Mouse (Mus musculus) forebrain, embryonic 13.5 days (tissue): ENCODE data around the gene Tcf7l1. TPM values are rescaled to one million over a fixed set of nuclear protein-coding genes. Genes with fewer than 3 reads are reported as not detected.
"Not testable (repeated sequence)": the region's sequence is repeated elsewhere in the genome, so short reads cannot be mapped to it uniquely, and the experiment has no call there.

ENCODE experiments used
- ATAC-seq: fragments of 200-750 bp; cut with Nextera tagmentation; 2 replicates; pipeline ENCODE4 v1.8.0; 2017
- H3K27ac ChIP-seq: fragments of 300-500 bp; sonication (generic); 2 replicates; pipeline ENCODE4 v1.5.1; 2015; ENCODE audit warnings: inconsistent platforms, mild to moderate bottlenecking, moderate library complexity
- H3K27me3 ChIP-seq: fragments of 300-500 bp; sonication (generic); 2 replicates; pipeline ENCODE4 v1.6.1; 2015; ENCODE audit warnings: mild to moderate bottlenecking, inconsistent platforms
- H3K36me3 ChIP-seq: fragments of 300-500 bp; sonication (generic); 2 replicates; pipeline ENCODE4 v1.6.1; 2015; ENCODE audit warnings: mild to moderate bottlenecking, inconsistent platforms; ENCODE audit not compliant: poor library complexity, severe bottlenecking
- H3K4me1 ChIP-seq: fragments of 300-500 bp; sonication (generic); 2 replicates; pipeline ENCODE4 v1.6.1; 2015; ENCODE audit warnings: inconsistent platforms
- H3K4me2 ChIP-seq: fragments of 300-500 bp; sonication (generic); 2 replicates; pipeline ENCODE4 v1.6.1; 2015; ENCODE audit warnings: inconsistent platforms, mild to moderate bottlenecking, moderate library complexity
- H3K4me3 ChIP-seq: fragments of 300-500 bp; sonication (generic); 2 replicates; pipeline ENCODE4 v1.5.1; 2015; ENCODE audit warnings: mild to moderate bottlenecking, inconsistent platforms
- H3K9ac ChIP-seq: fragments of 300-500 bp; sonication (generic); 2 replicates; pipeline ENCODE4 v1.6.1; 2015; ENCODE audit warnings: mild to moderate bottlenecking, inconsistent platforms
- H3K9me3 ChIP-seq: fragments of 300-500 bp; sonication (generic); replicated peaks from 2 replicates; pipeline ENCODE4 v1.6.1; 2016; ENCODE audit warnings: inconsistent platforms
- WGBS: fragments of 180-500 bp; shearing (Covaris S2); methylation state at CpG from one replicate; pipeline ENCODE4 v1.1.7; 2015; 5-methylcytosine and 5-hydroxymethylcytosine counted together
- polyA plus RNA-seq: library from polyadenylated mRNA; unstranded; fragments of >200 nt; fragmentation: Nextera tagmentation; extraction: Ambion mirVana; gene quantifications from 2 replicates; pipeline ENCODE4 v1.2.1, GENCODE M21; 2015

The Tcf7l1 gene
- polyA plus RNA-seq: 13.5 and 13.8 TPM in 2 replicates

- peak within 1 kb of the TSS; percentile 93 for H3K4me2 ChIP-seq
- peak within 1 kb of the TSS; percentile 74 for H3K27ac ChIP-seq
- H3K36me3 ChIP-seq: peaks cover 8% of the 10 kb centered on the region; the same call in 1 of the 2 replicates
- H3K9ac ChIP-seq: peak within 1 kb of the TSS; percentile 84
- H3K4me3 ChIP-seq: peak within 1 kb of the TSS; percentile 76
- 1% methylated on average over 66 of the region's 80 CpGs for WGBS
- no peaks in the 10 kb centered on the region for H3K9me3 ChIP-seq
- H3K4me1 ChIP-seq: peaks cover 22% of the 10 kb centered on the region
- peak; percentile 85 for ATAC-seq
- H3K27me3 ChIP-seq: 0 out of 2 replicates have a peak, but pooled peaks cover 4% of the 10 kb centered on the region
These were observed at the start of gene Tcf7l1 for GRCm38 (mm10) chr6:72788892-72789699. TSS of gene Tcf7l1 (minus strand) at chr6:72789254.

DNA sequence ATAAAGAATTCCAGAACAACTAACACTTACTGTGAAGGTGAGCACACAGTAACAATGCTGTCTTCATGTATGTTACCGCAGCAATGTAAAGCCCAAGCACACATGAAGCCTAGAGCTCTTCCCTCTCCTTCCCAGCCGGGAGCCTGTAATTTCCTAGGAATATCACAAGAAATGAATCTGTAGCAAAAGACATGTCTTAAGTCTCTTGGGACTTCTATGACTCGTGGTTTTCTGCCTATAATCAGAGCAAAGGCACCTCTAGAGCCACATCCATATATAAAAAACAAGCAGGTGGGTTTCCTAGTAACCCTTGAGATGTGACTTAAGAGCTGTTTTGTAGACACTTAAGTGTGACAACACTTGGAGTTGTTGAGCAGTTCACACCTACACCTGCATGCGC is 48.7 kb upstream of the Tcf7l1 start:
- H3K9me3 ChIP-seq: no peaks in the 10 kb centered on the region
- H3K27ac ChIP-seq: no peak overlapping the region
- WGBS: 96% methylated on average over 4 of the region's 4 CpGs
- no peaks in the 10 kb centered on the region for H3K27me3 ChIP-seq
- peaks cover 29% of the 10 kb centered on the region for H3K36me3 ChIP-seq
- H3K4me3 ChIP-seq: no peak overlapping the region
- H3K4me1 ChIP-seq: no peaks in the 10 kb centered on the region
- H3K9ac ChIP-seq: no peak overlapping the region
- no peak for ATAC-seq
- no peak overlapping the region for H3K4me2 ChIP-seq

- no peaks in the 10 kb centered on the region for H3K27me3 ChIP-seq
- H3K27ac ChIP-seq: no peak overlapping the region
- H3K9me3 ChIP-seq: no peaks in the 10 kb centered on the region
- 39% methylated on average over 4 of the region's 4 CpGs for WGBS
- H3K9ac ChIP-seq: no peak overlapping the region
- H3K4me3 ChIP-seq: no peak overlapping the region
- H3K4me1 ChIP-seq: no peaks in the 10 kb centered on the region
- no peak overlapping the region for H3K4me2 ChIP-seq
- ATAC-seq: no peak
- H3K36me3 ChIP-seq: peaks cover 1% of the 10 kb centered on the region
These were observed 45.5 kb upstream of the Tcf7l1 start for GRCm38 (mm10) chr6:72834518-72834917.

DNA sequence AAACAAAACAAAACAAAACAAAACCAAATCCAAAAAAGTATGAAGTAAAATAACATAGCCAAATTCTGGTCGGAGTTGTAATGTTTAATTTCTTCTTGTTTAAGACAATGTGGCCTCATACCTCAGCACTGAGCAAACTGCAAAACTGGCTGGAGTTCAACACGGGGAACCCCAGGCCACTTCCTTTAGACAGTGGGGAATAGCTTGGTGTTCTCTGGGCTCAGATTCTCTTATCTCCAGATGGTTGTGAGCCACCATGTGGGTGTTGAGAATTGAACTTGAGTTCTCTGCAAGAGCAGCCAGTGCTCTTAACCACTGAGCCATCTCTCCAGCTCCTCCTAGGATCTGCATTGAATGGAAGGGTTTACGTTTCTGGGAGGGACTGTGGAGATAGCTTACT is 42.8 kb upstream of the Tcf7l1 start:
- H3K36me3 ChIP-seq: no peaks in the 10 kb centered on the region
- no peak for ATAC-seq
- no peak overlapping the region for H3K27ac ChIP-seq
- H3K4me2 ChIP-seq: no peak overlapping the region
- no peaks in the 10 kb centered on the region for H3K9me3 ChIP-seq
- H3K27me3 ChIP-seq: no peaks in the 10 kb centered on the region
- H3K9ac ChIP-seq: no peak overlapping the region
- no peaks in the 10 kb centered on the region for H3K4me1 ChIP-seq
- H3K4me3 ChIP-seq: no peak overlapping the region
- 63% methylated on average over 3 of the region's 3 CpGs for WGBS

- Histone ChIP-seq H3K4me3 (no peak overlapping the region), H3K4me2 (no peak overlapping the region), H3K4me1 (no peaks in the 10 kb centered on the region), H3K9ac (no peak overlapping the region), H3K9me3 (no peaks in the 10 kb centered on the region), H3K27ac (no peak overlapping the region), H3K36me3 (no peaks in the 10 kb centered on the region), H3K27me3 (peaks cover 4% of the 10 kb centered on the region; the same call in 1 of the 2 replicates)
- ATAC-seq: peak; percentile 17; the same call in 1 of the 2 replicates
- WGBS: 30% methylated on average over 3 of the region's 3 CpGs
These were observed 42.2 kb upstream of the Tcf7l1 start for GRCm38 (mm10) chr6:72831276-72831675.

GRCm38 (mm10) chr6:72828857-72829256 is 39.8 kb upstream of the Tcf7l1 start:
- Histone ChIP-seq H3K9ac (no peak overlapping the region), H3K4me1 (peaks cover 10% of the 10 kb centered on the region), H3K36me3 (no peaks in the 10 kb centered on the region), H3K4me3 (no peak overlapping the region), H3K9me3 (no peaks in the 10 kb centered on the region), H3K4me2 (no peak overlapping the region), H3K27ac (no peak overlapping the region), H3K27me3 (peaks cover 4% of the 10 kb centered on the region; the same call in 1 of the 2 replicates)
- ATAC-seq: no peak
- 82% methylated on average over 3 of the region's 3 CpGs for WGBS

- H3K4me2 ChIP-seq, H3K36me3 ChIP-seq, H3K9ac ChIP-seq, H3K4me1 ChIP-seq, ATAC-seq, H3K9me3 ChIP-seq, H3K4me3 ChIP-seq, H3K27ac ChIP-seq, H3K27me3 ChIP-seq: not testable (repeated sequence)
- 10% methylated on average over 9 of the region's 9 CpGs for WGBS
These were observed 39.0 kb upstream of the Tcf7l1 start for GRCm38 (mm10) chr6:72828037-72828436.

- H3K4me2 ChIP-seq: peak overlapping the region; percentile 55
- no peak overlapping the region for H3K27ac ChIP-seq
These were observed 36.7 kb upstream of the Tcf7l1 start for GRCm38 (mm10) chr6:72825762-72826161.

GRCm38 (mm10) chr6:72824971-72825737 is 36.1 kb upstream of the Tcf7l1 start:
- H3K36me3 ChIP-seq: no peaks in the 10 kb centered on the region
- peak overlapping the region; percentile 31 for H3K4me3 ChIP-seq
- WGBS: 3% methylated on average over 26 of the region's 26 CpGs
- peaks cover 4% of the 10 kb centered on the region; the same call in 1 of the 2 replicates for H3K27me3 ChIP-seq
- H3K4me2 ChIP-seq: peak overlapping the region; percentile 55
- ATAC-seq: peak; percentile 76
- peak overlapping the region; percentile 64 for H3K9ac ChIP-seq
- H3K27ac ChIP-seq: no peak overlapping the region
- peaks cover 10% of the 10 kb centered on the region for H3K4me1 ChIP-seq
- no peaks in the 10 kb centered on the region for H3K9me3 ChIP-seq

More at GRCm38 (mm10) chr6:72825762-72826161, 36.7 kb upstream of the Tcf7l1 start:
- peaks cover 4% of the 10 kb centered on the region; the same call in 1 of the 2 replicates for H3K27me3 ChIP-seq
- no peak for ATAC-seq
- H3K9me3 ChIP-seq: no peaks in the 10 kb centered on the region
- no peak overlapping the region for H3K9ac ChIP-seq
- H3K4me1 ChIP-seq: peaks cover 10% of the 10 kb centered on the region
- no peak overlapping the region; the same call in 1 of the 2 replicates for H3K4me3 ChIP-seq
- 41% methylated on average over 9 of the region's 9 CpGs for WGBS
- H3K36me3 ChIP-seq: no peaks in the 10 kb centered on the region

DNA sequence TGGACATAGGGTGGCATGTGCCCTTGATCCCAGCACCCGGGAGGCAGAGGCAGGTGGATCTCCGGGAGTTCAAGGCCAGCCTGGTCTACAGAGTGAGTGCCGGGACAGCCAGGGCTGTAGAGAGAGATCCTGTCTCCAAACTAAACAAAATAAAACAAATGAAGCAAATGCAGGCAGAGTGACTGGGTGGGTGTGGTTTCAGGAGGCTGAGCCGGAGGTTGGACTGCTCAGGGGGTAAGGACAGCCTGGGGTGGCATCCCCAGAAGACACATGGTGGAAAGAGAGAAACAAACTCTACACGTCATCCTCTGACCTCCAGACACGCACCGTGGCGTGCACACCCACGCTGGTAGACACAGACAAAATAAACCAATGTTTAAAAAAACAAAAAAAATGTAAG is 24.4 kb upstream of the Tcf7l1 start:
- no peaks in the 10 kb centered on the region for H3K36me3 ChIP-seq
- no peak overlapping the region for H3K9ac ChIP-seq
- WGBS: 80% methylated on average over 9 of the region's 9 CpGs
- no peaks in the 10 kb centered on the region for H3K9me3 ChIP-seq
- no peaks in the 10 kb centered on the region for H3K27me3 ChIP-seq
- H3K27ac ChIP-seq: no peak overlapping the region
- no peaks in the 10 kb centered on the region for H3K4me1 ChIP-seq
- no peak overlapping the region for H3K4me3 ChIP-seq
- ATAC-seq: no peak
- no peak overlapping the region for H3K4me2 ChIP-seq

DNA sequence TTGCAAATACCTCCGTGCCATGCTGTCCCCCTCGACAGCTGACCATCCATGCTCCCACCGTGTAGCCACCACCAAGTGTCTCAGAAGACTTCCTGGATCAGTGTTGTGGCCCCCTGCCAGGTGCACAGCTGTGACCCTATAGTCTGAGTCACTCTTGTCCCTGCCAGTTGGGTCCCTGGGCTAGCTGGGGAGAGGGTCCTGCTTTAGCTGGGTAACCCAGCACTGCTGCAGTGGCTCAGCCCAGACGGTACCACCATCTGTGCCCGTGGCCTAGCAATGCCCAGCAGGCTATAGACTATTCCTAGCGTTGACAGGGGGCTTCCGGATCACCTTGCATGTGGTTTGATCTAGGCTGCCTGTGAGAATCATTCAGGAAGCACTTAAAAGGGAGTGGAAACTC is 21.2 kb upstream of the Tcf7l1 start:
- Histone ChIP-seq H3K4me3 (no peak overlapping the region), H3K9me3 (no peaks in the 10 kb centered on the region), H3K36me3 (no peaks in the 10 kb centered on the region), H3K4me1 (no peaks in the 10 kb centered on the region), H3K9ac (no peak overlapping the region), H3K27ac (no peak overlapping the region), H3K4me2 (no peak overlapping the region), H3K27me3 (no peaks in the 10 kb centered on the region)
- WGBS: 84% methylated on average over 7 of the region's 7 CpGs
- no peak for ATAC-seq

DNA sequence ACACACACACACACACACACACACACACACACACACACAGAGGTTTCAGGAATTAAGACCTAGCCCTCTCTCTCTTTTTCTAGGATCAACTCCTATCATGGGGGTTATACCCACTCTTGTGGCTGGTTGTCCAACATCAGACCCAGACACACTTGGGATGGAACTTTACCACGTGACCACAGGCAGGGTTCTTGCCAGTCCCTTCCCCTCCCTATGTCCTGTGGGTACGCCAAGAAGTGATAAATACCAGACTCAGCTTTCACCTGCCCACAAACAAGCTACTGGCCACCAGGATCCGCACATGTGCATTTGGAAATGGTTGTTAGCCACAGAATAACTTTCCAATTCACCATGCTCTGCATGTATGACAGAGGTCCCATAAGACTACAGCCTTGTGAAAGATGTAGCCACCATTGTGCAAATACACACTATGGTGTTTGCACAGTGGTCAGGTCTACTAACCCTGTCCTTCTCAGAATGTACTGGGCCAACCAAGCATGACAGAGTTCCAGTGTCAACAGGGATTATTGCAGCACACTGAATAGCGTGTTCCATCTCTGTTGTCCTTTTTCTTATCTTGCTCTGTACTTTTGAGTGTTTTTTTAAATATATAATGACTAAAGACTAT is 20.6 kb upstream of the Tcf7l1 start:
- Histone ChIP-seq H3K9ac (no peak overlapping the region), H3K27me3 (no peaks in the 10 kb centered on the region), H3K4me2 (no peak overlapping the region), H3K27ac (no peak overlapping the region), H3K4me3 (no peak overlapping the region), H3K9me3 (no peaks in the 10 kb centered on the region), H3K4me1 (no peaks in the 10 kb centered on the region), H3K36me3 (no peaks in the 10 kb centered on the region)
- WGBS: 84% methylated on average over 4 of the region's 4 CpGs
- ATAC-seq: no peak
